Mouse (Mus musculus): ENCODE data around the gene Larp4. TPM values are rescaled to one million over a fixed set of nuclear protein-coding genes. Genes with fewer than 3 reads are reported as not detected.

Larp4 gene
- polyA plus RNA-seq, 1 experiment from 2014 or later: 49.3 TPM

DNA sequence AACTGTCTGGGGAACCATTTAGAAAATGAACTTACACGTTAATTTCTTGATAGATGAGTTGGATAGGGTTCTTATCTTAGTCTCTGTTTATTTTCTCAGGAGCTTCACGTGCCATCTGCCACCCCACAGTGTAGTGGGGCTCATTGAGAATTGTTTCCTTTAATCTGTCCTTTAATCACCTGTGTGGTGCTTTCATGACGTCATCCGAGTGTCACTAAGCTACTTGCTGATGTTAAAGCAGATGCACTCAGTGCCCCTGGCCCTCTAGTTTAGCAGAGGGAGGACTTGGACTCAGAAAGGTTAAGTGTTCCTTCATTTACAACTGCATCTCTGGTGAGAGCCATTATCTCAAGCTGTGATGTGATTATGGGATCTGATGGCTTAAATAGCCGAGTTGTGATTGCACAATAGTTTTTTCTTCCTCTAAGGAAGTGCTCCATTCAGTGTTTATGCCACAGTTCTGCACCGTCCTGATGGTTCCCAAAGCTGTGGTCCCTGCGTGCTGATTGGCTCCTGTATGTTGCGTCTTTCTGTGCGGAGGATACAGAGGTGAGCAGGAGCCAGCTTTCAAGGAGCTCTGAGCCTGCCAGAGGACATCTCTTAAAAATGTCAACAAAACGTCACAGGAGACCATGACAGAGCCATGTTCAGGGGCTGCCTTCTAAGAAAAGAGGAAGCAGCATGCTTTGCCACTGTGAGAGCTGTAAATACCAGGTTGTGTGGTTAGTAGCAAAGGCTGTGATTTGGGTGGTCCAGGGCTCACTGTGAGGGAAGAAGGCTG, 71.6 kb downstream of the Larp4 start:
- peaks cover 38% of the 10 kb centered on the region for H3K4me1 ChIP-seq (ENCODE audit: control insufficient read depth, insufficient read depth, low read length)
- 45% methylated on average over 10 of the region's 10 CpGs for WGBS
- no peak for ATAC-seq (ENCODE audit: low FRiP score, low TSS enrichment)
- H3K9ac ChIP-seq (ENCODE audit: low read depth, low read length): no peak overlapping the region; the same call in 1 of the 2 replicates
- H3K4me2 ChIP-seq (replicated peaks; ENCODE audit: low read depth, low read length): peak overlapping the region; percentile 87; the same call in 1 of the 2 replicates
- H3K27me3 ChIP-seq (ENCODE audit: control insufficient read depth, insufficient read depth, low read length): no peaks in the 10 kb centered on the region
- no peak overlapping the region for H3K4me3 ChIP-seq (ENCODE audit: low read length)
- H3K9me3 ChIP-seq (ENCODE audit: control insufficient read depth, low read length): no peaks in the 10 kb centered on the region
- no peaks in the 10 kb centered on the region for H3K36me3 ChIP-seq (ENCODE audit: control insufficient read depth, insufficient read depth, low read length)
- H3K27ac ChIP-seq (ENCODE audit: low read depth, low read length): no peak overlapping the region

GRCm38 (mm10) chr15:100042048-100042400, 72.2 kb downstream of the Larp4 start:
- H3K9me3 ChIP-seq (ENCODE audit: control insufficient read depth, low read length): no peaks in the 10 kb centered on the region
- WGBS: 66% methylated on average over 9 of the region's 9 CpGs
- H3K27ac ChIP-seq (ENCODE audit: low read depth, low read length): no peak overlapping the region
- H3K27me3 ChIP-seq (ENCODE audit: control insufficient read depth, insufficient read depth, low read length): no peaks in the 10 kb centered on the region
- no peak for ATAC-seq (ENCODE audit: low FRiP score, low TSS enrichment)
- no peak overlapping the region for H3K4me2 ChIP-seq (replicated peaks; ENCODE audit: low read depth, low read length)
- H3K36me3 ChIP-seq (ENCODE audit: control insufficient read depth, insufficient read depth, low read length): no peaks in the 10 kb centered on the region
- peaks cover 38% of the 10 kb centered on the region for H3K4me1 ChIP-seq (ENCODE audit: control insufficient read depth, insufficient read depth, low read length)
- no peak overlapping the region for H3K9ac ChIP-seq (ENCODE audit: low read depth, low read length)
- H3K4me3 ChIP-seq (ENCODE audit: low read length): no peak overlapping the region

DNA sequence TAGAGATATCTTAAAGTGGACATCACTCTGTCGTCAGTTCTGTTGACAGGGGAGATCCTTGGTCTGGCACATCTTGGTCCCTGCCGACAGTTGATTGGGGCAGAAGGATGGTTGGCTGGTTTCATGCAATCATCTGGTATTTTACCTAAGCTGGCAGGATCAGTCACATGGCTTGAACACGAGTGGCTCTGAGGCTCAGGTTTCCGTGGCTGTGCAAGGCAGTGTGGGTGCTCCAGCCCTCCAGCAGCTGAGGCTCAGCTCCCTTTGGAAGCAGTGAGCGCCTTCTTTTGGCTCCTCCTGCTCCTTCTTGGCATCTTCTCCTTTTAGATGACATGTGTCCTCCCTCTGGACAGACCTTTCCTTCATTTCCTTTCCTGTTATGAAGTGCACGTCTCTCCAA, 75.7 kb downstream of the Larp4 start:
- Histone ChIP-seq H3K9ac (ENCODE audit: low read depth, low read length) (no peak overlapping the region), H3K9me3 (ENCODE audit: control insufficient read depth, low read length) (no peaks in the 10 kb centered on the region), H3K36me3 (ENCODE audit: control insufficient read depth, insufficient read depth, low read length) (no peaks in the 10 kb centered on the region), H3K4me1 (ENCODE audit: control insufficient read depth, insufficient read depth, low read length) (peaks cover 36% of the 10 kb centered on the region), H3K27me3 (ENCODE audit: control insufficient read depth, insufficient read depth, low read length) (no peaks in the 10 kb centered on the region), H3K27ac (ENCODE audit: low read depth, low read length) (no peak overlapping the region), H3K4me3 (ENCODE audit: low read length) (no peak overlapping the region), H3K4me2 (replicated peaks; ENCODE audit: low read depth, low read length) (no peak overlapping the region)
- ATAC-seq (ENCODE audit: low FRiP score, low TSS enrichment): no peak
- 51% methylated on average over 6 of the region's 6 CpGs for WGBS

- Histone ChIP-seq H3K27ac (ENCODE audit: low read depth, low read length) (no peak overlapping the region), H3K4me1 (ENCODE audit: control insufficient read depth, insufficient read depth, low read length) (peaks cover 32% of the 10 kb centered on the region), H3K9ac (ENCODE audit: low read depth, low read length) (no peak overlapping the region), H3K4me2 (replicated peaks; ENCODE audit: low read depth, low read length) (no peak overlapping the region), H3K36me3 (ENCODE audit: control insufficient read depth, insufficient read depth, low read length) (no peaks in the 10 kb centered on the region), H3K4me3 (ENCODE audit: low read length) (no peak overlapping the region), H3K9me3 (ENCODE audit: control insufficient read depth, low read length) (no peaks in the 10 kb centered on the region), H3K27me3 (ENCODE audit: control insufficient read depth, insufficient read depth, low read length) (no peaks in the 10 kb centered on the region)
- no peak for ATAC-seq (ENCODE audit: low FRiP score, low TSS enrichment)
- WGBS: 85% methylated on average over 7 of the region's 7 CpGs
Observed at GRCm38 (mm10) chr15:100049496-100050087, 79.7 kb downstream of the Larp4 start.

GRCm38 (mm10) chr15:100050940-100051339, 81.1 kb downstream of the Larp4 start:
- no peaks in the 10 kb centered on the region for H3K9me3 ChIP-seq (ENCODE audit: control insufficient read depth, low read length)
- ATAC-seq (ENCODE audit: low FRiP score, low TSS enrichment): no peak
- H3K9ac ChIP-seq (ENCODE audit: low read depth, low read length): no peak overlapping the region
- no peak overlapping the region for H3K27ac ChIP-seq (ENCODE audit: low read depth, low read length)
- no peak overlapping the region for H3K4me2 ChIP-seq (replicated peaks; ENCODE audit: low read depth, low read length)
- no peak overlapping the region for H3K4me3 ChIP-seq (ENCODE audit: low read length)
- H3K36me3 ChIP-seq (ENCODE audit: control insufficient read depth, insufficient read depth, low read length): no peaks in the 10 kb centered on the region
- peaks cover 22% of the 10 kb centered on the region for H3K4me1 ChIP-seq (ENCODE audit: control insufficient read depth, insufficient read depth, low read length)
- no peaks in the 10 kb centered on the region for H3K27me3 ChIP-seq (ENCODE audit: control insufficient read depth, insufficient read depth, low read length)
- whole genome bisulfite sequencing: 71% methylated on average over 7 of the region's 7 CpGs

DNA sequence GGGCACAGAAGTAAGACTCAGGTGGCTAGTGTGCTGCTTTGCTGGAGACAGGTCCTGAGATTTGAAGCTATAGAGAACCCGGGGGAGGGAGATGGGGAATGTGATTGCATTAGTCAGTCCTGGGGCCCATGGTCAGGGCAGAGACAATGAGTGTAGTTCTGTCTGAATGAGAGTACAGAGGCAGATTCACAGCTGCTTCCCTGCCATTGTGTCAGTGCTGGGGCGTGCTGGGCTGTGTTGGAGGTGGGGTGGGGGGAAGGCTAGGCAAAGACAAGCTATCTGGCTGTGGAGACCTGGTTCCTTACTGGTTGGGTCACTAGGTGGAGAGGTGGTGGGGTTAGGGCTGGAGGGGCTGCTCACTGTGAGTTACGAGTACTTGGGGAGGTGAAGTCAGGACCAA, 82.9 kb downstream of the Larp4 start:
- no peak overlapping the region for H3K4me3 ChIP-seq (ENCODE audit: low read length)
- no peak overlapping the region for H3K9ac ChIP-seq (ENCODE audit: low read depth, low read length)
- H3K9me3 ChIP-seq (ENCODE audit: control insufficient read depth, low read length): no peaks in the 10 kb centered on the region
- H3K4me1 ChIP-seq (ENCODE audit: control insufficient read depth, insufficient read depth, low read length): peaks cover 14% of the 10 kb centered on the region
- no peak overlapping the region for H3K4me2 ChIP-seq (replicated peaks; ENCODE audit: low read depth, low read length)
- H3K36me3 ChIP-seq (ENCODE audit: control insufficient read depth, insufficient read depth, low read length): no peaks in the 10 kb centered on the region
- ATAC-seq (ENCODE audit: low FRiP score, low TSS enrichment): no peak
- H3K27me3 ChIP-seq (ENCODE audit: control insufficient read depth, insufficient read depth, low read length): no peaks in the 10 kb centered on the region
- 50% methylated on average over 3 of the region's 3 CpGs for WGBS
- no peak overlapping the region for H3K27ac ChIP-seq (ENCODE audit: low read depth, low read length)

- Histone ChIP-seq H3K4me1 (ENCODE audit: control insufficient read depth, insufficient read depth, low read length) (peaks cover 19% of the 10 kb centered on the region), H3K4me3 (ENCODE audit: low read length) (no peak overlapping the region), H3K4me2 (replicated peaks; ENCODE audit: low read depth, low read length) (no peak overlapping the region), H3K9me3 (ENCODE audit: control insufficient read depth, low read length) (no peaks in the 10 kb centered on the region), H3K27me3 (ENCODE audit: control insufficient read depth, insufficient read depth, low read length) (no peaks in the 10 kb centered on the region), H3K27ac (ENCODE audit: low read depth, low read length) (no peak overlapping the region), H3K9ac (ENCODE audit: low read depth, low read length) (no peak overlapping the region), H3K36me3 (ENCODE audit: control insufficient read depth, insufficient read depth, low read length) (no peaks in the 10 kb centered on the region)
- ATAC-seq (ENCODE audit: low FRiP score, low TSS enrichment): no peak
- WGBS: 77% methylated on average over 7 of the region's 7 CpGs
Observed at GRCm38 (mm10) chr15:100056397-100056908, 86.6 kb downstream of the Larp4 start.

- no peak overlapping the region for H3K4me2 ChIP-seq (replicated peaks; ENCODE audit: low read depth, low read length)
- H3K36me3 ChIP-seq (ENCODE audit: control insufficient read depth, insufficient read depth, low read length): no peaks in the 10 kb centered on the region
- H3K4me3 ChIP-seq (ENCODE audit: low read length): no peak overlapping the region
- ATAC-seq (ENCODE audit: low FRiP score, low TSS enrichment): no peak
- no peaks in the 10 kb centered on the region for H3K9me3 ChIP-seq (ENCODE audit: control insufficient read depth, low read length)
- WGBS: 79% methylated on average over 3 of the region's 3 CpGs
- H3K27me3 ChIP-seq (ENCODE audit: control insufficient read depth, insufficient read depth, low read length): no peaks in the 10 kb centered on the region
- no peak overlapping the region for H3K27ac ChIP-seq (ENCODE audit: low read depth, low read length)
- no peak overlapping the region for H3K9ac ChIP-seq (ENCODE audit: low read depth, low read length)
- peaks cover 11% of the 10 kb centered on the region for H3K4me1 ChIP-seq (ENCODE audit: control insufficient read depth, insufficient read depth, low read length)
Observed at GRCm38 (mm10) chr15:100057698-100058097, 87.8 kb downstream of the Larp4 start.

DNA sequence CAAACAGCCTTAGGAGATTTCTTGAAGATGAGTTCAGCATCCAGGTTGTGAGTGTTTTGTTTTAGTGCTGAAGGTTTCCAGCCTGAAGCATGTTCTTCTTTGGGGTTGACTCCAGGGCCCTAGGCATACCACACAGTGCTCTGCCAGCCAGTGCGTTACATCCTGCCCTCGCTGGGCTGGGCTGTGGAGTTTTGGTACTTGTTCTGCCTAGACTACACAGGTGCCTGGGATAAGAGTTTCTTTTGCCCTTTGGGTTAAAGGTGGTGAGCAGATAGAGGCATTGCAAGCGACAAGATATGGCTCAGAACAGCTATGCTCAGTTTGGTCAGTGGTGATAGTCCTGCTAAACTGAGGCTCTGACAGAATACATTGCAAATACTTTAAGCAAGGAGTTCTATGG, 88.3 kb downstream of the Larp4 start:
- no peak overlapping the region for H3K9ac ChIP-seq (ENCODE audit: low read depth, low read length)
- H3K4me3 ChIP-seq (ENCODE audit: low read length): no peak overlapping the region
- WGBS: 84% methylated on average over 3 of the region's 3 CpGs
- no peaks in the 10 kb centered on the region for H3K36me3 ChIP-seq (ENCODE audit: control insufficient read depth, insufficient read depth, low read length)
- peaks cover 7% of the 10 kb centered on the region for H3K4me1 ChIP-seq (ENCODE audit: control insufficient read depth, insufficient read depth, low read length)
- H3K27ac ChIP-seq (ENCODE audit: low read depth, low read length): no peak overlapping the region
- H3K4me2 ChIP-seq (replicated peaks; ENCODE audit: low read depth, low read length): no peak overlapping the region
- no peaks in the 10 kb centered on the region for H3K27me3 ChIP-seq (ENCODE audit: control insufficient read depth, insufficient read depth, low read length)
- no peaks in the 10 kb centered on the region for H3K9me3 ChIP-seq (ENCODE audit: control insufficient read depth, low read length)
- no peak for ATAC-seq (ENCODE audit: low FRiP score, low TSS enrichment)
